Mouse (Mus musculus): ENCODE measurements at regions not wholly inside any gene's neighbourhood (a gene's known extent, or its start where the extent isn't known, plus 50 kb on each side); places are given as distances from the start of the nearest gene placed in this dataset.

- DNase-seq (ENCODE audit: low read depth, low spot score): no peak
Observed at GRCm38 (mm10) chr15:23682128-23682527, 1133.3 kb downstream of the Cdh18 start.

- DNase-seq (ENCODE audit: low read depth, low spot score): peak; percentile 90
Observed at GRCm38 (mm10) chr15:23708609-23709008, 1159.8 kb downstream of the Cdh18 start.

Data from brain, adult 2 months (tissue).